Mouse (Mus musculus): ENCODE results near the gene Olfr193.
"Not testable (repeated sequence)": the region's sequence is repeated elsewhere in the genome, so short reads cannot be mapped to it uniquely, and the experiment has no call there.

The Olfr193 gene

DNA sequence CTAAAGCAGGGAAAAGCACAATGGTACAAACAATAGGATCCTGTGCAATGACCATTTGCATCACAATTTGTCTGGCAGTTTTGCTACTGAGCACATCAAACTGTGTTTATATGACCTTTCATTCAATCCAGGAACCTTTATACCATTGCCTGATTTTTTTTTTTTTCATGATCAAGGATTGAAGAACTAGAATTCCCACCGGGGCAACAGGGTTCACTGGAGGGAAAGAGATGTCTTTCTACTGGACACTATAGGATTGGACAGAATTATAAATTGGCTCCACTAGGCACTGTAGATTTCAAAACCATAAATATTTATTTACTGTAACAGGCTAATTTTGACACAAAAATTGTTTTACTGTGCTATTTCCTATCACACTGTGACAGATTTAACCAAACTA lies at the start of gene Olfr193:
Gene Olfr193 (minus strand): TSS at position 101 of the 400 bp plus-strand sequence.
- DNase-seq (ENCODE audit: extremely low read depth, insufficient read length, low spot score): no peak

GRCm38 (mm10) chr16:59151996-59152395 lies 40.3 kb upstream of the Olfr193 start:
- DNase-seq (ENCODE audit: extremely low read depth, insufficient read length, low spot score): no peak

- no peak for DNase-seq (ENCODE audit: extremely low read depth, insufficient read length, low spot score)
These were observed 35.1 kb upstream of the Olfr193 start, which contains the start of gene Olfr195 for GRCm38 (mm10) chr16:59146746-59147145. TSS of gene Olfr195 (plus strand) at chr16:59147046.

GRCm38 (mm10) chr16:59141105-59141504 lies 29.4 kb upstream of the Olfr193 start:
- DNase-seq (ENCODE audit: extremely low read depth, insufficient read length, low spot score): no peak

GRCm38 (mm10) chr16:59130740-59131139 lies 19.1 kb upstream of the Olfr193 start:
- DNase-seq (ENCODE audit: extremely low read depth, insufficient read length, low spot score): no peak

DNA sequence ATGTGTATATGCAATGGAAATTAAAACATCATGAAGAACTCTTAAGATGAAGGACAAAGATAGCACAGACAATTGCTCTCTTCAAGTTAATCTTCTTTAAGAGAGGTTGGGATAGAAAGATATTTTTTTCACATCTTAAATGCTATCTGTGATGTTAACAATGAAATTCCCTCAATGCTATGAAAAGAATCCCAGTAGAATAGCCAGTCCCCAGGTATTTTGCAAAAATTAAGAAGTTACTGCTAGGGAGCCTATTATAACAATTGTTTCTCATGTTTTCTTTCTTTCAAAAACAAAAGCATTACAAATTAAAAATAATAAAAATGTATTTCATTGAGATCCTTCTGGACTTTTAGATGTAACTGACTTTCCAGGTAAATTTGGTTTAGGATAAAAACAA lies 9.3 kb upstream of the Olfr193 start, which contains the start of gene Olfr194:
Gene Olfr194 (minus strand): TSS at position 101 of the 400 bp plus-strand sequence.
- no peak for DNase-seq (ENCODE audit: extremely low read depth, insufficient read length, low spot score)

DNA sequence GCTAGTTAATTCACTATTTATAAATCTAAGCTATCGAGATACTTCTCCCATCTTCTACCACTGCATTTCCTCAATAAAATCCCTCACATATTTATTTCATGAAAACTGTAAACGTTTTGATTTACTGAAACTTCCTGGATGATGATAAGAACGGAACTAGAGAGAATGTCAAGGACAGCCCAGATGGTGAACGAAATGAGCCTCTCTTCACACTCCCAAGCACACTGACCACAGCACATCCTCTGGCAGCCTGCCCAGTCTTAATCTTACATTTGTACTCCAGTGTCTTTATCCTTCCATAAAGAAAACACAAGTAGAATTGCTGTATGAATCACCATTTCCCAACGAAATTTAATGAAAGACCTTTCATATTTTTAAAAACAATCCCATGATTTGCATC lies 3.2 kb downstream of the Olfr193 start:
- not testable (repeated sequence) for DNase-seq (ENCODE audit: extremely low read depth, insufficient read length, low spot score)

DNA sequence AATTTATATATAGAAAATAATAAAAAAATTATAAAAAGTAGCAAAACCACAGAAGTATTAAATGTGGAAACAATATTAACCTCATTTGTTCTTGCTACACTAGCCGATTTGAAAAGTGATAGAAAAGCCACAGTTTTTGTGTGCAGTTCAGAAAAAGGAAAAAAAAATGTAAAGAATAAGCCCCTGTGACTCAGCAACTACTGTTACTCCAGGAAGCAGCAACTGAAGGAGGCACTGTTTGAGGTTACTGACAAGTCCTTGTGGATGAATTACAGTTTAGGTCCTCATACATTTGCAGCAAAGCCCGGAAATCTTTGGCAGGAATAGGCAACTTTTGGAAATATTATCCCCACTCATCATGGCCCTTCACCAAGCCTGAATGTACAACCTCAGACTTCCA lies 6.4 kb downstream of the Olfr193 start:
- DNase-seq (ENCODE audit: extremely low read depth, insufficient read length, low spot score): no peak

GRCm38 (mm10) chr16:59089722-59090121 lies 22.0 kb downstream of the Olfr193 start, which contains the start of gene Olfr191:
TSS of gene Olfr191 (minus strand) at chr16:59089822.
- DNase-seq (ENCODE audit: extremely low read depth, insufficient read length, low spot score): not testable (repeated sequence)

- not testable (repeated sequence) for DNase-seq (ENCODE audit: extremely low read depth, insufficient read length, low spot score)
These were observed 30.6 kb downstream of the Olfr193 start for GRCm38 (mm10) chr16:59081113-59081512.

DNA sequence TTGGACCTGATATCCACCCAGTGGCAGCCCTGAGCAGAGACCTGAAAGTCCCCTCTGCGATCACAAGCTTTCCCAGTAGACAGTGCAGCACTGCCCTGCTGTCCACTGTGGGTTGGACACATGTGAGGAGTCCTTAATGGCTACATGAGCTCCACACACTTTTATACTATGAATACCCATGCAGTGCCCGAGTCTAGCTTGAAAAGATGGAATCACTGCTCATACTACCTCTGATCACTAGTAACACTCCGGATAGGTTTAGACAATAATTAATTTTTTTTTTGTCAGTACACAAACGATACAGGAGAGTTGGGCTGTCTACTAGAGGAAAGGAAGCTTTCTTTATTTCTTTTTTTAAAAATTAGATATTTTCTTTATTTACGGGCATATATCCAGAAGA lies 33.8 kb downstream of the Olfr193 start, which contains the start of gene Olfr190:
Gene Olfr190 (minus strand): TSS at position 101 of the 400 bp plus-strand sequence.
- no peak for DNase-seq (ENCODE audit: extremely low read depth, insufficient read length, low spot score)

- no peak for DNase-seq (ENCODE audit: extremely low read depth, insufficient read length, low spot score)
These were observed 38.2 kb downstream of the Olfr193 start for GRCm38 (mm10) chr16:59073520-59073919.

DNA sequence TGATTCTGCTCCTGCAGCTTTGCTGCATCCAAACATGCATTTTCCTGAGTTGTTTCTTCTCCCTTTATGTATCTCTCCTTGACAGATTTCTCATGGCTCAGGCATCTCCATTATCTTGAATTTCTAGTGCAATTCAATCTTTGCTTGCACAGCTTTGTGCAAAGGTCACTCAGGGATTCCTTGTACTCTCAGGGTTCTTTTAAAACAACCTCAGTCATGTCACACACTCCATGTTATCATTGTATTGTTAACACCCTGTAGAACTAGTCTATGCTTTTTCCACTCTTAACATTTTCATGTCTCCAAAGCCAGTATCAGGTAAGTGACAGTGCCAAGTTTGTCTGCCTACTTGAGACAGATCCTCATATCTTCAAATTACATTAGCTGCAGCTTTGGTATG lies 39.9 kb downstream of the Olfr193 start:
- no peak for DNase-seq (ENCODE audit: extremely low read depth, insufficient read length, low spot score)

DNA sequence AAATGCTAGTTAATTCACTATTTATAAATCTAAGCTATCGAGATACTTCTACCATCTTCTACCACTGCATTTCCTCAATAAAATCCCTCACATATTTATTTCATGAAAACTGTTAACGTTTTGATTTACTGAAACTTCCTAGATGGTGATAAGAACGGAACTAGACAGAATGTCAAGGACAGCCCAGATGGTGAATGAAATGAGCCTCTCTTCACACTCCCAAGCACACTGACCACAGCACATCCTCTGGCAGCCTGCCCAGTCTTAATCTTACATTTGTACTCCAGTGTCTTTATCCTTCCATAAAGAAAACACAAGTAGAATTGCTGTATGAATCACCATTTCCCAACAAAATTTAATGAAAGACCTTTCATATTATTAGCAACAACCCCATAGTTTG lies 49.3 kb downstream of the Olfr193 start:
- not testable (repeated sequence) for DNase-seq (ENCODE audit: extremely low read depth, insufficient read length, low spot score)

Data from 3134 (cell line).